21 mouse cellular contexts compared by ENCODE assay signal in genomic region chr1:141097575-141097974, GRCm38 (mm10).
DNase-seq lines count a peak whose midpoint lies in the region; ATAC-seq lines count a peak whose summit lies in the region.
"Had no signal": no experiment of that assay in that cellular context is flagged by ENCODE, and none has a peak within 500 bp of the region (broad histone marks: within the 10 kb centered on the region; RNA-seq: fewer than 3 reads in every experiment).

No protein-coding gene starts in this region.

- no peak overlapping the region for H3K27ac ChIP-seq in embryonic facial prominence, embryonic 11.5 days (replicated peaks; ENCODE audit: low read depth, low read length)
- no peak overlapping the region for H3K27ac ChIP-seq in embryonic facial prominence, embryonic 10.5 days (replicated peaks)

- no peaks in the 10 kb centered on the region for H3K9me3 ChIP-seq in embryonic facial prominence, embryonic 11.5 days (replicated peaks; ENCODE audit: control insufficient read depth, low read length)
- H3K9me3 ChIP-seq in embryonic facial prominence, embryonic 10.5 days, result no peaks in the 10 kb centered on the region

- ATAC-seq in embryonic facial prominence, embryonic 11.5 days (replicated peaks; ENCODE audit: insufficient number of reproducible peaks, low FRiP score, low TSS enrichment, low read depth), result peak; percentile 59; the same call in 1 of the 2 replicates
- ATAC-seq: activated CD4-positive, CD25-positive, alpha-beta regulatory T cell, adult 4 months; CD4-positive, CD25-positive, alpha-beta regulatory T cell, adult 4 months; Patski had no signal

- no peak for DNase-seq in embryonic facial prominence, embryonic 11.5 days (ENCODE audit: low spot score)
- no peak for DNase-seq in embryonic facial prominence, embryonic 10.5 days (ENCODE audit: low spot score)
- DNase-seq in heart, adult 11 months, result peak; percentile 84
- DNase-seq in heart, adult 8-10 months (ENCODE audit: low spot score), result no peak
- peak; percentile 27 for DNase-seq in testis, postnatal 14 days (ENCODE audit: low spot score)
- DNase-seq in testis, postnatal 10 days (ENCODE audit: low spot score), result no peak
- DNase-seq: adrenal gland, adult 2 months; adrenal gland, adult 8-10 months; adrenal gland, postnatal 10 days; adrenal gland, postnatal 14 days; adrenal gland, postnatal 25 days; adrenal gland, postnatal 36 days; B cell, adult 2 months; cerebellum, adult 11 months; cerebellum, adult 11-12 months; cerebellum, adult 18-20 months had no signal

- H3K4me2 ChIP-seq in embryonic facial prominence, embryonic 11.5 days (ENCODE audit: low read depth, low read length), result no peak overlapping the region

- no peaks in the 10 kb centered on the region for H3K27me3 ChIP-seq in embryonic facial prominence, embryonic 11.5 days (ENCODE audit: control insufficient read depth, insufficient read depth, low read length)
- H3K27me3 ChIP-seq in embryonic facial prominence, embryonic 10.5 days (replicated peaks; ENCODE audit: low read depth, poor library complexity, severe bottlenecking), result no peaks in the 10 kb centered on the region
- H3K27me3 ChIP-seq: CH12.LX, Patski had no signal

- WGBS in embryonic facial prominence, embryonic 11.5 days, result 95% methylated on average over 1 of the region's 1 CpGs
- WGBS in embryonic facial prominence, embryonic 10.5 days, result 85% methylated on average over 1 of the region's 1 CpGs

- H3K4me1 ChIP-seq in embryonic facial prominence, embryonic 11.5 days (ENCODE audit: control insufficient read depth, insufficient read depth, low read length), result no peaks in the 10 kb centered on the region
- no peaks in the 10 kb centered on the region for H3K4me1 ChIP-seq in embryonic facial prominence, embryonic 10.5 days

- no peak overlapping the region for H3K4me3 ChIP-seq in embryonic facial prominence, embryonic 11.5 days (ENCODE audit: low read depth, low read length)
- no peak overlapping the region for H3K4me3 ChIP-seq in embryonic facial prominence, embryonic 10.5 days

- no peak overlapping the region for H3K9ac ChIP-seq in embryonic facial prominence, embryonic 11.5 days (replicated peaks; ENCODE audit: low read length)

- no peaks in the 10 kb centered on the region for H3K36me3 ChIP-seq in embryonic facial prominence, embryonic 11.5 days (replicated peaks; ENCODE audit: control insufficient read depth, insufficient read depth, low read depth, low read length)
- no peaks in the 10 kb centered on the region for H3K36me3 ChIP-seq in embryonic facial prominence, embryonic 10.5 days (replicated peaks)
- H3K36me3 ChIP-seq: G1E had no signal

Comparison
In these comparisons a context has a peak if more than half of its experiments do, and no peak if none do; other contexts are left out.
1. DNase-seq: peak in heart, adult 11 months (single experiment) and testis, postnatal 14 days (single experiment); none in embryonic facial prominence, embryonic 11.5 days (single experiment), embryonic facial prominence, embryonic 10.5 days (single experiment), heart, adult 8-10 months (single experiment) and testis, postnatal 10 days (single experiment).